Mouse (Mus musculus) layer of hippocampus, adult 6 months (tissue): ENCODE measurements around the gene Ebf3. TPM values are rescaled to one million over a fixed set of nuclear protein-coding genes. Genes with fewer than 3 reads are reported as not detected.

Source experiments
- long read RNA-seq, 2 experiments: library from polyadenylated mRNA; unstranded; transcript quantifications; one replicate each; pipeline ENCODE4 v2.0.0; 2019 to 2020
- polyA plus RNA-seq: library from polyadenylated mRNA; unstranded; fragments of <200 nt; fragmentation: Nextera tagmentation; gene quantifications from 2 replicates; pipeline ENCODE4 v1.2.3, GENCODE M21; 2021

Ebf3 gene
- 0.16 and 0.25 TPM in 2 replicates for polyA plus RNA-seq
- long read RNA-seq, experiment 1, partial matches to known transcripts: 0 of 1 reads
- long read RNA-seq, experiment 1, other reads (novel, unspliced or antisense): 1 of 1 reads
- long read RNA-seq, experiment 2, partial matches to known transcripts: 0 of 1 reads
- long read RNA-seq, experiment 2, other reads (novel, unspliced or antisense): 1 of 1 reads

GRCm38 (mm10) chr7:137313904-137314691 is at the start of gene Ebf3:
Gene Ebf3 (minus strand): TSS chr7:137314445.

Other genes starting within 250 kb of the Ebf3 start
- gene 9430038I01Rik, start 96.3 kb upstream of the Ebf3 start, polyA plus RNA-seq: 9.7 and 11.7 TPM in 2 replicates
- gene Glrx3, start 123.2 kb upstream of the Ebf3 start, polyA plus RNA-seq: 179 and 197 TPM in 2 replicates